Mouse (Mus musculus): ENCODE data around the gene Gm17949. TPM values are rescaled to one million over a fixed set of nuclear protein-coding genes. Genes with fewer than 3 reads are reported as not detected.
"Not testable (repeated sequence)": the region's sequence is repeated elsewhere in the genome, so short reads cannot be mapped to it uniquely, and the experiment has no call there.

The Gm17949 gene
- polyA plus RNA-seq, 1 experiment from 2014 or later, result 0.15 TPM

GRCm38 (mm10) chr17:57047406-57047805, 36.1 kb downstream of the Gm17949 start:
- WGBS, result 27% methylated on average over 5 of the region's 5 CpGs
- ATAC-seq (replicated peaks; ENCODE audit: low FRiP score, low TSS enrichment, low read depth), result peak; percentile 38; the same call in 1 of the 2 replicates

DNA sequence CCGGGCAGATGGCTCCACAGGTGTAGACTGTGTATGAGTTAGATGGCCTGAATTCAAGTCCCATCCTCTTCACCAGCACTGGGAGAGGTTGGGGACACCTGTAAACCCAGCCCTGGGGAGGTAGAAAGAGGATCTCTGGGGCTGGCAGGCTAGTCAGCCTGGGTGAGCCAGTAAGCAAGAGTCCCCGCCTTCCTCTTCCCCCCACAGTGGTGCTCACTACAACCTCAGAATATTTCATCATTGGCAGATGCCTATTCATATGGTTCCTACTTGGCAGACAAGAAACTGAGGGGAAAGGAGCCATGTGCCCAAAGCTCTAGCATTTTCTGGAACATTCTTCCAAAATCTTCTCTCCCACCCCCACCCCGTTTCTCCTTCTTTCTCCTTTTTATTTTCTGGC, 37.5 kb downstream of the Gm17949 start:
- no peak for ATAC-seq (replicated peaks; ENCODE audit: low FRiP score, low TSS enrichment, low read depth)
- Histone ChIP-seq H3K27me3 (replicated peaks; ENCODE audit: control insufficient read depth, insufficient read depth, low read length) (no peaks in the 10 kb centered on the region), H3K9me3 (ENCODE audit: control insufficient read depth, low read length) (no peaks in the 10 kb centered on the region), H3K4me3 (ENCODE audit: low read depth, low read length) (no peak overlapping the region), H3K4me2 (ENCODE audit: low read length) (no peak overlapping the region), H3K27ac (ENCODE audit: low read depth) (no peak overlapping the region), H3K4me1 (replicated peaks; ENCODE audit: control insufficient read depth, insufficient read depth, low read length) (no peaks in the 10 kb centered on the region), H3K9ac (ENCODE audit: low read length) (no peak overlapping the region), H3K36me3 (ENCODE audit: control insufficient read depth, insufficient read depth, low read length) (peaks cover 32% of the 10 kb centered on the region)
- DNase-seq (ENCODE audit: low spot score), result no peak
- 96% methylated on average over 3 of the region's 3 CpGs for WGBS

More at GRCm38 (mm10) chr17:57047406-57047805, 36.1 kb downstream of the Gm17949 start:
- no peaks in the 10 kb centered on the region for H3K4me1 ChIP-seq (replicated peaks; ENCODE audit: control insufficient read depth, insufficient read depth, low read length)
- no peak overlapping the region for H3K4me3 ChIP-seq (ENCODE audit: low read depth, low read length)
- no peak overlapping the region for H3K4me2 ChIP-seq (ENCODE audit: low read length)
- peaks cover 18% of the 10 kb centered on the region for H3K36me3 ChIP-seq (ENCODE audit: control insufficient read depth, insufficient read depth, low read length)
- H3K9me3 ChIP-seq (ENCODE audit: control insufficient read depth, low read length), result no peaks in the 10 kb centered on the region
- no peaks in the 10 kb centered on the region for H3K27me3 ChIP-seq (replicated peaks; ENCODE audit: control insufficient read depth, insufficient read depth, low read length)
- no peak overlapping the region for H3K27ac ChIP-seq (ENCODE audit: low read depth)
- no peak overlapping the region for H3K9ac ChIP-seq (ENCODE audit: low read length)
- DNase-seq (ENCODE audit: low spot score), result no peak

DNA sequence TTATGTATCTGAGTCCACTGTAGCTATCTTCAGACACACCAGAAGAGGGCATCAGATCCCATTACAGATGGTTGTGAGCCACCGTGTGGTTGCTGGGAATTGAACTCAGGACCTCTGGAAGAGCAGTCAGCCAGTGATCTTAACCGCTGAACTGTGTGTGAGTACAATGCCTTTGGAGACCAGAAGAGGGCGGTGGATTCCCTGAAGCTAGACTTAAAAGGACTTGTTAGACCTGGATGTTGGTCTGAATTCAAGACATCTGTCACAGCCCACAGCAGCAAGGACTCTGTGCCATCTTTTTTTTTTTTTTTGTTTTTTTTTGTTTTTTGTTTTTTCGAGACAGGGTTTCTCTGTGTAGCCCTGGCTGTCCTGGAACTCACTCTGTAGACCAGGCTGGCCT, 40.4 kb downstream of the Gm17949 start:
- H3K36me3 ChIP-seq (ENCODE audit: control insufficient read depth, insufficient read depth, low read length), result peaks cover 37% of the 10 kb centered on the region
- DNase-seq (ENCODE audit: low spot score); H3K4me1 ChIP-seq (replicated peaks; ENCODE audit: control insufficient read depth, insufficient read depth, low read length); H3K27ac ChIP-seq (ENCODE audit: low read depth); H3K27me3 ChIP-seq (replicated peaks; ENCODE audit: control insufficient read depth, insufficient read depth, low read length); H3K4me2 ChIP-seq (ENCODE audit: low read length); H3K4me3 ChIP-seq (ENCODE audit: low read depth, low read length); H3K9ac ChIP-seq (ENCODE audit: low read length); H3K9me3 ChIP-seq (ENCODE audit: control insufficient read depth, low read length); ATAC-seq (replicated peaks; ENCODE audit: low FRiP score, low TSS enrichment, low read depth): not testable (repeated sequence)
- 84% methylated on average over 4 of the region's 4 CpGs for WGBS

DNA sequence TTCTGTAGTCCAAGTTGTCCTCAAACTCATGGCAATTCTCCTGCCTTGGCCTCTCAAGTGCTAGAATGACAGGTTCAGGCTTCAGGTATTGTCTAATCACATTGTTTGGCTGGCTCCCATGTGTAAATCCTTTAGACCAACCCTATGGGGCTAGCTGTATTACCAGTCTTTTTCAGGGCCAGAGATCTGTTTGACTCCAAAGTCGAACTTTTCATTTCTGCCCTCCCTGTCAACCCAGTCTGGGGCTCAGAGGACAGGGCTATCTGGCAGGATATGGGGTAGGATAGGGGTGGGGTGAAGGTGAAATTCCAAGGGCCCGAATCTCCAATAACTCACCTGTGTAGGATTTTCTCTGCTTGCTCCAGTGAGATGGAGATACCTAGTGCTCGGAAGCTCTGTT, 45.0 kb downstream of the Gm17949 start:
- Histone ChIP-seq H3K27ac (ENCODE audit: low read depth) (no peak overlapping the region), H3K9me3 (ENCODE audit: control insufficient read depth, low read length) (no peaks in the 10 kb centered on the region), H3K9ac (ENCODE audit: low read length) (no peak overlapping the region), H3K27me3 (replicated peaks; ENCODE audit: control insufficient read depth, insufficient read depth, low read length) (peaks cover 3% of the 10 kb centered on the region), H3K36me3 (ENCODE audit: control insufficient read depth, insufficient read depth, low read length) (peaks cover 28% of the 10 kb centered on the region), H3K4me1 (replicated peaks; ENCODE audit: control insufficient read depth, insufficient read depth, low read length) (no peaks in the 10 kb centered on the region; the same call in 1 of the 2 replicates), H3K4me3 (ENCODE audit: low read depth, low read length) (no peak overlapping the region), H3K4me2 (ENCODE audit: low read length) (no peak overlapping the region)
- DNase-seq (ENCODE audit: low spot score) (no peak), ATAC-seq (replicated peaks; ENCODE audit: low FRiP score, low TSS enrichment, low read depth) (no peak)
- 83% methylated on average over 3 of the region's 3 CpGs for WGBS

DNA sequence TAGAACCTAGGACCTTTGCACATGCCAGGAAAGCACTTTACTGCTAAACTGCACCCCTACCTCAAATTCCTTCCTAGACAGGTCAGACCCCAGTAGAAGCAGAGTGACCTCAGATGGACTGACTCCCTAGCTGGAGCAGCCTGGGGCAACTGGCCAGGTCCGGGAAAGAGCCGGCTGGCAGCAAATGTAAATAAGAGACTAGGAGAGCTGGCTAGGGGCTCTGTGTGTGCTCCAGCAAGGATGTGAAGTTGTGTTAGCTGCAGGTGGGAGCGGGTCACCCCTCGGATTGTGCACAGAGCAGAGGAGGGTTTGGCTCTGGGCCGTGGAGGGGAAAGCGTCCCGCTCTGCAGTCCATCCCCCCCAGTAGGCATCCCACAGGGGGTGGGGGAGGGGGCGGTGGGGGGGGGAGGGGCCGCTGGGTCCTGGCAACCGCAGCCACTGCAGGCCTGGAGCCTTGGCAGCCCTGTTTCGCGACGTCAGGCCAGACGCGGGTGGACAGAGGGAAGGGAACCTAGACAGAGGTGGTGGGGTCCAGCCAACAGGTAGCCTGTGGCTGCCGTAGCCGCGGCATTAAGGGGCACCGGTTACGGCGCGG, 47.7 kb downstream of the Gm17949 start, which contains the start of gene Crb3:
Gene Crb3 (plus strand): TSS at position 215 of the 595 bp plus-strand sequence.
- no peak for ATAC-seq (replicated peaks; ENCODE audit: low FRiP score, low TSS enrichment, low read depth)

DNA sequence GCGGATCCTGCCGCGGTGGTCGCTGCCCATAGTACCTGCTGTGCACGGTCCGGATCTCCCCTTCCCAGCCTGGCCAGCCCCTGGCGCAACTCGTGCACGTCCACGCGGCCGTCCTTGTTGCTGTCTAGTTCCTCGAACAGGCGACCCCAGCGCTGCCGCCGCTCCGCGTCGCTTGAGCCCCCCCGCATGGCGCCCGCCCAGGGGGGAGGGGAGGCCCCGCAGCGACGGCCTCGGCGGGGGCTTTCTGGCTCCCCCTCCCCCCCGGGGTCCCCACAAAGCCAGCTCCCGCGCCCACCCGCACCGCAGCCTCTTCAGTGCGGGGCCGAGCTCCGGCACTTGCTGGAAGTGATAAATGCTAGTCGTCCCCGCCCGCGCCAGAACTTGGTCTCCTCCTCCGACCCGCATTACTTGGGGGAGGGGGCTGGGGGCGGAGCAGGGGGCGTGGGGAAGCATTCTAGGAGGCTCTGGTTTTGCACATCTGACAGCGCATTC, 48.3 kb downstream of the Gm17949 start, which contains the start of gene Slc25a23:
Gene Slc25a23 (minus strand): TSS at position 378 of the 492 bp plus-strand sequence.
- WGBS, result 1% methylated on average over 27 of the region's 45 CpGs
- DNase-seq (ENCODE audit: low spot score), result peak; percentile 87
- Histone ChIP-seq H3K36me3 (ENCODE audit: control insufficient read depth, insufficient read depth, low read length) (peaks cover 10% of the 10 kb centered on the region), H3K27ac (ENCODE audit: low read depth) (peak within 1 kb of the TSS; percentile 54; the same call in 1 of the 2 replicates), H3K9ac (ENCODE audit: low read length) (peak within 1 kb of the TSS; percentile 55), H3K4me2 (ENCODE audit: low read length) (peak within 1 kb of the TSS; percentile 81), H3K4me1 (replicated peaks; ENCODE audit: control insufficient read depth, insufficient read depth, low read length) (peaks cover 8% of the 10 kb centered on the region; the same call in 1 of the 2 replicates), H3K4me3 (ENCODE audit: low read depth, low read length) (peak within 1 kb of the TSS; percentile 70), H3K27me3 (replicated peaks; ENCODE audit: control insufficient read depth, insufficient read depth, low read length) (peaks cover 25% of the 10 kb centered on the region), H3K9me3 (ENCODE audit: control insufficient read depth, low read length) (no peaks in the 10 kb centered on the region)
- peak; percentile 48; the same call in 1 of the 2 replicates for ATAC-seq (replicated peaks; ENCODE audit: low FRiP score, low TSS enrichment, low read depth)

More for the DNA sequence above, 47.7 kb downstream of the Gm17949 start, which contains the start of gene Crb3:
- no peak for DNase-seq (ENCODE audit: low spot score)
- peaks cover 10% of the 10 kb centered on the region for H3K36me3 ChIP-seq (ENCODE audit: control insufficient read depth, insufficient read depth, low read length)
- H3K9me3 ChIP-seq (ENCODE audit: control insufficient read depth, low read length), result no peaks in the 10 kb centered on the region
- WGBS, result 1% methylated on average over 20 of the region's 22 CpGs
- peak within 1 kb of the TSS; percentile 70 for H3K4me3 ChIP-seq (ENCODE audit: low read depth, low read length)
- peaks cover 8% of the 10 kb centered on the region; the same call in 1 of the 2 replicates for H3K4me1 ChIP-seq (replicated peaks; ENCODE audit: control insufficient read depth, insufficient read depth, low read length)
- no peak within 1 kb of the TSS; the same call in 1 of the 2 replicates for H3K27ac ChIP-seq (ENCODE audit: low read depth)
- H3K9ac ChIP-seq (ENCODE audit: low read length), result peak within 1 kb of the TSS; percentile 55
- peak within 1 kb of the TSS; percentile 81 for H3K4me2 ChIP-seq (ENCODE audit: low read length)
- H3K27me3 ChIP-seq (replicated peaks; ENCODE audit: control insufficient read depth, insufficient read depth, low read length), result peaks cover 25% of the 10 kb centered on the region

- Histone ChIP-seq H3K9me3 (ENCODE audit: control insufficient read depth, low read length) (no peaks in the 10 kb centered on the region), H3K27me3 (replicated peaks; ENCODE audit: control insufficient read depth, insufficient read depth, low read length) (peaks cover 25% of the 10 kb centered on the region), H3K36me3 (ENCODE audit: control insufficient read depth, insufficient read depth, low read length) (peaks cover 2% of the 10 kb centered on the region), H3K4me1 (replicated peaks; ENCODE audit: control insufficient read depth, insufficient read depth, low read length) (peaks cover 8% of the 10 kb centered on the region; the same call in 1 of the 2 replicates), H3K27ac (ENCODE audit: low read depth) (peak overlapping the region; percentile 54; the same call in 1 of the 2 replicates), H3K4me2 (ENCODE audit: low read length) (peak overlapping the region; percentile 81), H3K9ac (ENCODE audit: low read length) (no peak overlapping the region), H3K4me3 (ENCODE audit: low read depth, low read length) (peak overlapping the region; percentile 70)
- DNase-seq (ENCODE audit: low spot score) (peak; percentile 97), ATAC-seq (replicated peaks; ENCODE audit: low FRiP score, low TSS enrichment, low read depth) (peak; percentile 77)
- under 1% methylated on average over 44 of the region's 44 CpGs for WGBS
These were observed 49.0 kb downstream of the Gm17949 start for GRCm38 (mm10) chr17:57060231-57060801.

GRCm38 (mm10) chr17:57061069-57061468, 49.8 kb downstream of the Gm17949 start:
- Histone ChIP-seq H3K9ac (ENCODE audit: low read length) (no peak overlapping the region), H3K9me3 (ENCODE audit: control insufficient read depth, low read length) (no peaks in the 10 kb centered on the region), H3K27me3 (replicated peaks; ENCODE audit: control insufficient read depth, insufficient read depth, low read length) (peaks cover 25% of the 10 kb centered on the region), H3K4me2 (ENCODE audit: low read length) (peak overlapping the region; percentile 81), H3K4me3 (ENCODE audit: low read depth, low read length) (no peak overlapping the region; the same call in 1 of the 2 replicates), H3K36me3 (ENCODE audit: control insufficient read depth, insufficient read depth, low read length) (no peaks in the 10 kb centered on the region; the same call in 1 of the 2 replicates), H3K27ac (ENCODE audit: low read depth) (no peak overlapping the region), H3K4me1 (replicated peaks; ENCODE audit: control insufficient read depth, insufficient read depth, low read length) (peaks cover 8% of the 10 kb centered on the region; the same call in 1 of the 2 replicates)
- 37% methylated on average over 10 of the region's 10 CpGs for WGBS
- DNase-seq (ENCODE audit: low spot score) (no peak), ATAC-seq (replicated peaks; ENCODE audit: low FRiP score, low TSS enrichment, low read depth) (no peak)

All from intestine, embryonic 14.5 days (tissue).